Mouse (Mus musculus) adrenal gland, postnatal 14 days (tissue): ENCODE measurements around the gene Srp54b. TPM values are rescaled to one million over a fixed set of nuclear protein-coding genes. Genes with fewer than 3 reads are reported as not detected.
"Not testable (repeated sequence)": the region's sequence is repeated elsewhere in the genome, so short reads cannot be mapped to it uniquely, and the experiment has no call there.

Experiments used
- DNase-seq: peaks from one replicate; pipeline ENCODE4 v3.0.0; 2021; ENCODE audit warnings: mixed read lengths
- long read RNA-seq, 2 experiments: library from polyadenylated mRNA; stranded (forward); transcript quantifications; one replicate each; pipeline ENCODE4 v2.0.0; 2021
- total RNA-seq: library from RNA; stranded (reverse); gene quantifications from 2 replicates; pipeline ENCODE4 v1.2.3, GENCODE M21; 2021

Gene Srp54b
- 93.1 and 103 TPM in 2 replicates for total RNA-seq
- long read RNA-seq, experiment 1, transcript Srp54b-201 (16 exons, 3,646 nt): major isoform, 176 of 192 reads
- long read RNA-seq, experiment 1, partial matches to known transcripts: 6 of 192 reads
- long read RNA-seq, experiment 1, other reads (novel, unspliced or antisense): 10 of 192 reads
- long read RNA-seq, experiment 2, transcript Srp54b-201 (16 exons, 3,646 nt): major isoform, 112 of 122 reads
- long read RNA-seq, experiment 2, partial matches to known transcripts: 4 of 122 reads
- long read RNA-seq, experiment 2, other reads (novel, unspliced or antisense): 5 of 122 reads

GRCm38 (mm10) chr12:55154559-55155448, at the start of gene Srp54b:
Gene Srp54b, plus strand, starts transcription at chr12:55155104.
- not testable (repeated sequence) for DNase-seq

GRCm38 (mm10) chr12:55112616-55113015, 42.3 kb upstream of the Srp54b start:
- DNase-seq: not testable (repeated sequence)

GRCm38 (mm10) chr12:55124242-55124641, 30.7 kb upstream of the Srp54b start, which contains the start of gene Fam177a:
Gene Fam177a, plus strand, starts transcription at chr12:55124469.
- not testable (repeated sequence) for DNase-seq

GRCm38 (mm10) chr12:55124731-55125130, 30.2 kb upstream of the Srp54b start:
- not testable (repeated sequence) for DNase-seq

GRCm38 (mm10) chr12:55135540-55135939, 19.4 kb upstream of the Srp54b start:
- not testable (repeated sequence) for DNase-seq

- not testable (repeated sequence) for DNase-seq
Measured at GRCm38 (mm10) chr12:55137859-55138258, 17.0 kb upstream of the Srp54b start.

GRCm38 (mm10) chr12:55155449-55155783, 512 bp downstream of the Srp54b start:
- not testable (repeated sequence) for DNase-seq

GRCm38 (mm10) chr12:55167034-55167557, 12.2 kb downstream of the Srp54b start:
- not testable (repeated sequence) for DNase-seq

GRCm38 (mm10) chr12:55187686-55188085, 32.8 kb downstream of the Srp54b start:
- not testable (repeated sequence) for DNase-seq

GRCm38 (mm10) chr12:55189127-55189526, 34.2 kb downstream of the Srp54b start:
- DNase-seq: not testable (repeated sequence)

- not testable (repeated sequence) for DNase-seq
Measured at GRCm38 (mm10) chr12:55199306-55199705, 44.4 kb downstream of the Srp54b start, which contains the start of gene 1700047I17Rik2. Gene 1700047I17Rik2, plus strand, starts transcription at chr12:55199592.

GRCm38 (mm10) chr12:55199799-55200198, 44.9 kb downstream of the Srp54b start:
- DNase-seq: not testable (repeated sequence)

GRCm38 (mm10) chr12:55212944-55213343, 58.0 kb downstream of the Srp54b start:
- DNase-seq: not testable (repeated sequence)

GRCm38 (mm10) chr12:55229626-55230519, 75.0 kb downstream of the Srp54b start, which contains the start of gene Srp54c:
Gene Srp54c, plus strand, starts transcription at chr12:55230168.
- DNase-seq: not testable (repeated sequence)

GRCm38 (mm10) chr12:55230520-55230861, 75.6 kb downstream of the Srp54b start:
- not testable (repeated sequence) for DNase-seq

Other genes with a start within 250 kb of the Srp54b start
- gene Gm20403, start 168.6 kb upstream of the Srp54b start, total RNA-seq: not detected in 2 replicates
- gene Baz1a, start 140.8 kb upstream of the Srp54b start, total RNA-seq: 26.6 and 32.4 TPM in 2 replicates
- gene 2700097O09Rik, start 75.0 kb upstream of the Srp54b start, total RNA-seq: 11.5 and 12.8 TPM in 2 replicates
- 145 and 146 TPM in 2 replicates for gene Srp54a, start 74.8 kb upstream of the Srp54b start, total RNA-seq
- 4.8 and 14.8 TPM in 2 replicates for gene Fam177a, start 30.6 kb upstream of the Srp54b start, total RNA-seq
- 8.0 TPM in 1 of 2 replicates, not detected in the other for gene 1700047I17Rik2, start 44.5 kb downstream of the Srp54b start, total RNA-seq
- gene Srp54c, start 75.1 kb downstream of the Srp54b start, total RNA-seq: 46.9 and 55.8 TPM in 2 replicates
- 17.0 and 17.6 TPM in 2 replicates for gene 1110008L16Rik, start 144.5 kb downstream of the Srp54b start, total RNA-seq
- 10.1 and 13.1 TPM in 2 replicates for gene Ppp2r3c, start 147.9 kb downstream of the Srp54b start, total RNA-seq
- 226 and 253 TPM in 2 replicates for gene Psma6, start 229.1 kb downstream of the Srp54b start, total RNA-seq